Mouse (Mus musculus) brain, embryonic 14.5 days (tissue): ENCODE measurements around the gene Idh1.

ENCODE experiments used
- CTCF ChIP-seq: fragments of 200-500 bp; IDR thresholded peaks from 2 replicates; pipeline ENCODE4 v1.5.1; 2012; ENCODE audit warnings: inconsistent platforms, mild to moderate bottlenecking, moderate library complexity, borderline replicate concordance; ENCODE audit not compliant: insufficient read depth, insufficient read length; ENCODE audit errors: extremely low read depth
- POLR2A ChIP-seq: fragments of 200-500 bp; IDR thresholded peaks from 2 replicates; pipeline ENCODE4 v1.6.1; 2012; ENCODE audit warnings: mild to moderate bottlenecking, inconsistent platforms, borderline replicate concordance; ENCODE audit not compliant: poor library complexity, insufficient read depth, insufficient read length, severe bottlenecking; ENCODE audit errors: extremely low read depth

DNA sequence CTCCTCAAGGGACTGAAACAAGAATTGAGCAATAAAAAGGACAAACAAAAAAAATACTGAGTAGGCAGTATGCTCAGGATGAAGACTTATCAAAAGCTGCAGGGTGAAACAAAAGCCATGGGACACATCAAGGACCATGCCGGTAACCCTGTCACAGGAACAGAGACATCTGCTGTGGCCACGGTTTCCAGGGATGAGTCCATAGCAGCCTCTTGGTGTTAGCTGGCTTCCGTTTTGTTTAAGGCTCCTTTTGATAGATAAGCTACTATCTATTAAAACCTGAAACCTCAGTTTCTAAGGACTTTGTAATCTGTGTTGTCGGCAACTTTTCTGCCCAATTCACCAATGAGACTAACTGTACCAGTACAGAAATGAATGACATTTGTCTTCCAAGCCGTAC, 16.4 kb downstream of the Idh1 start:
- no peak for TF ChIP-seq CTCF
- no peak for TF ChIP-seq POLR2A
